Mouse (Mus musculus) ovary, postnatal 14 days (tissue): ENCODE measurements around the gene Ptgfrn.

Source experiments
- DNase-seq: peaks from one replicate; pipeline ENCODE4 v3.0.0; 2022; ENCODE audit warnings: low spot score

Ptgfrn gene

GRCm38 (mm10) chr3:101110043-101110837, at the start of gene Ptgfrn:
TSS of gene Ptgfrn (minus strand) at chr3:101110278.
- DNase-seq: peak; percentile 66

DNA sequence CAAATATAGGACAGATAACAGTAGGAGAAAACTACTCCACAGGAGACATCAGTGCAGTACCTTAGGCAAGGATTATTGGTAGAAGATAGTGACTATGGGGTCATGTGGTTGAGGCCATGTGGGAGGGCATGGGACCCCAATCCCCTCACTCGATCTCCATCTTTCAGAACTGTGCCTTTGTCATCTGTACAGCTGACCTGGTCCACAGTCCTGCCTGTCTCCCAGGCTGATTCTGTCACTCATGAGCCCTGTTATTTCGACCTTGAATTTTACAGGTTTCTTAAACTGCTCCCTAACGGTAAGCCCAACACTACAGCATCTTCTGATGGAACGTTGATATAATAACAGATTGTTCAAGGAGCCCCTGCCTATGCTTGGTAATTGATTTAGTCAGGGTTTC, 49.6 kb upstream of the Ptgfrn start:
- DNase-seq: no peak

- DNase-seq: no peak
These were observed 44.0 kb upstream of the Ptgfrn start for GRCm38 (mm10) chr3:101154067-101154466.

DNA sequence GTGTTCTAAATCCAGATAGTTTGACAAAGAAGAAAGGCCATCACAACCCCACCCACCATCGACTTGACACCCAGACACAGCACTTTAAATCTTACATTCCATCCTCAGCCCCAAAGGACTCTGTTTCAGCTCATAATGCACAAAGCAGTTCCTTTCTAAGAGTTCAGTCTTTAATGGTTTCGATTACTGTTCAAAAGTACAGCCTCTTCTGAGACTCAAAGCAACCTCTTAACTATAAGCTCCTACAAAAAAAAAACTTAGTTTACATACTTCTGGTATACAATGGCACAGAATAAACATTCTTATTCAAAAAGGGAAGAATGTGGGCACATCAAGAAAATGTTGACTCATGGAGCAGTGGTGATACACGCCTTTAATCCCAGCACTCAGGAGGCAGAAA, 43.3 kb upstream of the Ptgfrn start:
- no peak for DNase-seq

DNA sequence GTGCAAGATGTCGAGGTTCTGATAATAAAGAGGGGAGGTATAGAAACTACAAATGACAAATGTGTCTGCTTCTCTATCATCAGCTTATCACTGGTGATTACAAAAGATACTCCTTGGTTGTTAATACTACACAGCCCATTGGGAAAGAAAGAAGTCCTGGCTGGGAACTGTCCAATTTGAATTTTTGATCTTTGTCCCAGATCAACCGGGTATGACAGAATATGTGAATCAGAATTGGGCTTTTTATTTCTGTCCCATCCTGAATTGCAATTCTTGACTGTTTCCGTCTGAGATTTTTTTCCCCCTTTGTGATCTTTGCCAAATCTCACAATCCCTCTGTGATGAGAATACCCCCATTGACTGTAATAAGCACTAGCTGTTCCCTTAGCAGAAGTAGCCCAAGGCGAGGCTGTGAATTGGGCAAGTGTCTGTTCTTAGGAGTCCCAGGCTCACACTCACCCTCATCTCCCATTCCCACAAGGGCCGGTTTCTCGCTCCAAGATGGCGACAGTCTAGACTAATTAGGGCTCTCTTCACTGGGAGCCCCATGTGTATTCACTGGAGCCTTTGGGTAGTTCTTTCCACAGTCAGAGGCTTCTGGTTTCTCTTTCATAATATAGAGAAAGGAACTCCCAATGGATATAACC, 36.2 kb upstream of the Ptgfrn start:
- no peak for DNase-seq

- DNase-seq: no peak
These were observed 35.4 kb upstream of the Ptgfrn start for GRCm38 (mm10) chr3:101145292-101146046.

DNA sequence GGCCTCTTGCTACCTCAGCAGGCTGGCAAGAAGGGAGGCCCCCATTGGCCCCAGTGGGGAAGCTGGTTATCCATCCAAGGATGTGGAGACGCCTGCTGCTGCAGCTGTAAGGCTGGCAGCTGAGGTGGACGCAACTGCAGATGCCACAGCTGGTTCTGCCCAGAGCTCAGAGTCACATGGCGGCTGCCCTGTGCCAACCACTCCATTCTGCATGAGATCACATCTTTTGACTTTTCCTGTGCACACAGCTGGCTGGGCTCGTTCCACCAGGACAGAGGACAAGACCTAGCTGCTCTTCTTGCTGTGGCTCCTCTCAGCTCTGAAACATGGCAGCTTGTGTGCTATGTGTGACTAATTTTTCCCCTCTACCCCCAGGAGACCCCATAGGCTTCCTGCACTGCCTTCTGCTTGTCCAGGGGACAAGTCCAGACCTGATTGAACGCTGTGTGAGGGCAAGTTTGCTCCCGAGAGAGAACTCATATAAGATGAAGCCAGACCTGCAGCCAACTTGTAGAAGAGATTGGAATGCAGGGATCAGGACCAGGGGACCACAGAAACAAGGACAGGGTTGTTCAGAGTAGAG, 34.4 kb upstream of the Ptgfrn start:
- no peak for DNase-seq

GRCm38 (mm10) chr3:101143465-101143864, 33.4 kb upstream of the Ptgfrn start:
- DNase-seq: no peak

DNA sequence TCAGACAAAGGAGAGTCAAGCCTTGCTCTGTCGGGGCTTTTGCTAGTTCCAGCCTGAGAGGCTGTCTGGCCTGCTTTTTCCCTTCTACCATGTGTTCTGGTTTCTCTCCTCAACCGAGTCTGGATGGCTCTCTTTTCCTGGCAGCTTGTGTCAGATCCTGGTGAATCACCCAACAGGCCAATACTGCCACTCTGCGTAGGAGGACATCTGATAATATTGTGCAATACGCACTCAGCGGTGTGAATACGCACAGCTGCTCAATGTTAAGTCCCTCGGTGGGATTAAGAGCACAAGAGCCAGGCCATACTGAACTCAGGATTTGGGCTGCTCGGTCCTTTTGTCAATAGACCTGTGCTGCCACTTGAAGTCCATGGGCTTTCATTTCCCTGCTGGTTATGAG, 31.8 kb upstream of the Ptgfrn start:
- DNase-seq: no peak

- DNase-seq: no peak
These were observed 29.9 kb upstream of the Ptgfrn start for GRCm38 (mm10) chr3:101139958-101140357.

DNA sequence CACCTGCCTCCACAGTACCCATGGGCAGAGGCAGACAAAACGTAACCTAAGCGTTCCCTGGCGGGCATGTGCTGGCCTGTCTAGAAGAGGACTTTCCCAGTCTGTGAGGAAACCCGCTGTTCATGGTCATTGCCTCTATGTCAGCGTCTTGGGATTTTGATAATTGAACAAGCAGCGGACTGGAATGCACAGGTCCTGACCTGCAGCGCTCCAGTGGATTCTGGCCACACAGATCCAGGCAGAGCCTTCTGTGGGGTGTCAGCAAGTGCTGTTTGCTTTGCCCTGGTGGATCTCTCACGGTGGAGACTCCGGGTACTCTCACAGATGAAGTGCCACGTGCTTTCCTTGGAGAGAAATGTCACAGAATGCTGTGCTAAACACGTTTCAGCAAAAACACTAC, 26.4 kb upstream of the Ptgfrn start:
- DNase-seq: no peak

DNA sequence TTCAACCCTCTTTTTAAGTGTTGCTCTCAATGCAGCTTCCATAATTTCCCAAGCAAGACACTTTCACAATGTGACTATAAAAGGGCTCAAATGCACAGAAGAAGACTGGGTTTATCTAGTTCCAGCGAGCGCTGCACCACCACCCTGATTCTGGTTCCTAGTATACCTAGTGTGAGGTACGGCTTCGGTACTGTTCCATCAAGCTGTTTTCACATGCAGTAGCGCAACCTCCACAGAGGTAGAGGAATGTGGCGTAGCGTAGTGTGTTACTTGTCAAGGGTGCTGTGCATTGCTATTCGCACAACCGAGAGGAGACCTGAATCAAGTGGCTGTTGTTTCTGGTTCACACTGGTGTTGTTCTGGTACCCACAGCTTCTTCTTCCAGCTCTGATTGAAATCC, 24.8 kb upstream of the Ptgfrn start:
- DNase-seq: no peak

- no peak for DNase-seq
These were observed 22.9 kb upstream of the Ptgfrn start for GRCm38 (mm10) chr3:101132981-101133380.

- no peak for DNase-seq
These were observed 21.7 kb upstream of the Ptgfrn start for GRCm38 (mm10) chr3:101131772-101132171.

GRCm38 (mm10) chr3:101130526-101130925, 20.4 kb upstream of the Ptgfrn start:
- DNase-seq: peak; percentile 33

GRCm38 (mm10) chr3:101129620-101130019, 19.5 kb upstream of the Ptgfrn start:
- no peak for DNase-seq

GRCm38 (mm10) chr3:101129090-101129489, 19.0 kb upstream of the Ptgfrn start:
- DNase-seq: no peak

- no peak for DNase-seq
These were observed 17.7 kb upstream of the Ptgfrn start for GRCm38 (mm10) chr3:101127766-101128165.

- DNase-seq: no peak
These were observed 14.6 kb upstream of the Ptgfrn start for GRCm38 (mm10) chr3:101124716-101125115.

DNA sequence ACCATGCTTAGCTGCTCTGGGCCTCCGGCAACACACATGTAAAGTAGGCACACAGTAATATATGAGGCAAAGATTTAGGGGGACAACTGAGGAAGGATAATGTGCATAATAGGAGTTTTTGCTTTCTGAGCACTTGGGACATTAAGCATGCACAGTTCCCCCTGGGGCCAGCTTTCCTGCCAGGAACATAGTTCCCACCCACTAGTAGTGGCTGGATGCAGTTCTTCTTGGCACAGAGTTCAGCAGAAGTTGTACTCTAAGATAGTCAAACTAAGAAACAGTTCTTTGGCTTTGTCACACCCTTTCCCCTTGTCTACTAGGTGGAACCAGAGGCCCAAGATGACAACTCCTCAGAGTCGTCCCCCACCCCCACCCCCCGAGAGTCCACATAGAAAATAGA, 12.4 kb upstream of the Ptgfrn start:
- no peak for DNase-seq

GRCm38 (mm10) chr3:101117774-101118173, 7.7 kb upstream of the Ptgfrn start:
- DNase-seq: no peak

DNA sequence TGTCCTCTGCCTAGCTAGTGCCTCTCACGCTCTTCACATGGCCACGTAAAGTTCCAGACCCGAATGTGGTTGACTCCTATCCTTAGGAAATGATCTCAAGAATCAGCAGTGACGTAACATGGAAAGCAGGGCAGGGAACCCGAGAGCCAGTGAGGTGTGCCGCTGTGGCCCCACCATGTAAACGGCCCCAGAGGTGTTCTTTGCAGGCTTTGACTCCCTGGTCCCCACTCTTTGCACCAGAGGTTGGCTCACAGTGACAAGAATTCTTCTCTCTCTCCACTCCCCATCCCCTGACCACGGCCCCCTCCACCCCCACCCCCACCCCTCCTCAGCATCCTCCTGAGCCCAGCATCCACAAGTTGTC, 7.3 kb upstream of the Ptgfrn start:
- no peak for DNase-seq
